Comparison of ENCODE assay signal across 11 mouse cellular contexts in genomic region chr8:70632346-70632892, GRCm38 (mm10). TPM values are rescaled to one million over a fixed set of nuclear protein-coding genes. Genes with fewer than 3 reads are reported as not detected.
A peak's percentile ranks its signal among the peaks of the same experiment; 100 is the strongest.
DNase-seq lines count a peak whose midpoint lies in the region; ATAC-seq and TF ChIP-seq lines count a peak whose summit lies in the region.
"Had no signal": no experiment of that assay in that cellular context is flagged by ENCODE, and none has a peak within 500 bp of the region (broad histone marks: within the 10 kb centered on the region; RNA-seq: fewer than 3 reads in every experiment).

Gene Gdf15 (minus strand): TSS chr8:70632456.

- 0 out of 2 replicates have a peak within 1 kb of the TSS, but pooled peaks have one; percentile 31 for H3K27ac ChIP-seq in forebrain, embryonic 10.5 days
- H3K27ac ChIP-seq in forebrain, embryonic 15.5 days (replicated peaks) = no peak within 1 kb of the TSS
- no peak within 1 kb of the TSS for H3K27ac ChIP-seq in kidney, embryonic 14.5 days (ENCODE audit: low read depth, low read length)
- peak within 1 kb of the TSS; percentile 44; the same call in 1 of the 2 replicates for H3K27ac ChIP-seq in liver, embryonic 14.5 days
- H3K27ac ChIP-seq: left cerebral cortex, adult 2 months had no signal

- WGBS in forebrain, embryonic 10.5 days = 76% methylated on average over 6 of the region's 6 CpGs
- WGBS in forebrain, embryonic 15.5 days = 83% methylated on average over 6 of the region's 6 CpGs
- WGBS in kidney, embryonic 14.5 days = 80% methylated on average over 6 of the region's 6 CpGs
- 59% methylated on average over 6 of the region's 6 CpGs for WGBS in liver, embryonic 14.5 days (ENCODE audit: insufficient replicate concordance)

- H3K36me3 ChIP-seq in forebrain, embryonic 10.5 days (replicated peaks) = no peaks in the 10 kb centered on the region
- H3K36me3 ChIP-seq in forebrain, embryonic 15.5 days = no peaks in the 10 kb centered on the region
- no peaks in the 10 kb centered on the region for H3K36me3 ChIP-seq in kidney, embryonic 14.5 days (ENCODE audit: control insufficient read depth, insufficient read depth, low read length)
- no peaks in the 10 kb centered on the region for H3K36me3 ChIP-seq in liver, embryonic 14.5 days (replicated peaks; ENCODE audit: control insufficient read depth, insufficient read depth, low read depth)

- no peak for ATAC-seq in forebrain, embryonic 15.5 days (replicated peaks)
- no peak for ATAC-seq in kidney, embryonic 14.5 days (ENCODE audit: low FRiP score, low TSS enrichment)
- ATAC-seq in liver, embryonic 14.5 days (ENCODE audit: insufficient read depth) = no peak
- ATAC-seq in inflammation-experienced regulatory T-cells, adult 6 months = no peak
- no peak for ATAC-seq in megakaryocyte progenitor cell, adult 5-6 weeks (replicated peaks; ENCODE audit: poor library complexity)

- H3K9me3 ChIP-seq in forebrain, embryonic 10.5 days = no peaks in the 10 kb centered on the region
- no peaks in the 10 kb centered on the region for H3K9me3 ChIP-seq in forebrain, embryonic 15.5 days
- no peaks in the 10 kb centered on the region for H3K9me3 ChIP-seq in kidney, embryonic 14.5 days (ENCODE audit: control insufficient read depth, low read length)
- no peaks in the 10 kb centered on the region for H3K9me3 ChIP-seq in liver, embryonic 14.5 days (ENCODE audit: control insufficient read depth, low read length)

- no peak for DNase-seq in forebrain, embryonic 10.5 days (ENCODE audit: extremely low spot score, low spot score)
- DNase-seq in kidney, adult 8-10 months = no peak
- peak; percentile 69 for DNase-seq in ZHBTc4 (ENCODE audit: low read depth, low spot score)
- DNase-seq in liver, embryonic 14.5 days (ENCODE audit: low read depth in 3 of 3, low spot score in 3 of 3) = no peak
- DNase-seq: cerebellum, postnatal 36 days; gastrocnemius, postnatal 36 days had no signal

- no peak for TF ChIP-seq CTCF in liver, embryonic 14.5 days (IDR thresholded peaks at IDR 0.05; ENCODE audit: low read depth)

- peak within 1 kb of the TSS; percentile 61 for H3K4me3 ChIP-seq in forebrain, embryonic 10.5 days
- no peak within 1 kb of the TSS for H3K4me3 ChIP-seq in forebrain, embryonic 15.5 days
- H3K4me3 ChIP-seq in kidney, embryonic 14.5 days (ENCODE audit: low read length) = no peak within 1 kb of the TSS
- H3K4me3 ChIP-seq in liver, embryonic 14.5 days (ENCODE audit: insufficient read depth in 1 of 2, low read depth in 2 of 2, low read length in 2 of 2) = peak within 1 kb of the TSS; percentile 39 to 71
- H3K4me3 ChIP-seq: left cerebral cortex, adult 2 months had no signal

- peaks cover 48% of the 10 kb centered on the region for H3K4me1 ChIP-seq in forebrain, embryonic 10.5 days
- H3K4me1 ChIP-seq in forebrain, embryonic 15.5 days = peaks cover 25% of the 10 kb centered on the region
- peaks cover 30% of the 10 kb centered on the region; the same call in 1 of the 2 replicates for H3K4me1 ChIP-seq in kidney, embryonic 14.5 days (ENCODE audit: control insufficient read depth, insufficient read depth, low read length)
- H3K4me1 ChIP-seq in liver, embryonic 14.5 days (replicated peaks; ENCODE audit: control insufficient read depth in 2 of 2, insufficient read depth in 2 of 2, low read length in 1 of 2) = peaks cover 22 to 40% of the 10 kb centered on the region in 2 experiments

- H3K27me3 ChIP-seq in forebrain, embryonic 10.5 days (ENCODE audit: poor library complexity, severe bottlenecking) = peaks cover 39% of the 10 kb centered on the region
- 0 out of 2 replicates have a peak, but pooled peaks cover 6% of the 10 kb centered on the region for H3K27me3 ChIP-seq in forebrain, embryonic 15.5 days
- no peaks in the 10 kb centered on the region for H3K27me3 ChIP-seq in kidney, embryonic 14.5 days (ENCODE audit: control insufficient read depth, insufficient read depth, low read length)
- H3K27me3 ChIP-seq in liver, embryonic 14.5 days (ENCODE audit: control insufficient read depth, insufficient read depth, low read length) = peaks cover 8% of the 10 kb centered on the region

- no peak within 1 kb of the TSS for H3K9ac ChIP-seq in forebrain, embryonic 15.5 days (replicated peaks)
- no peak within 1 kb of the TSS; the same call in 1 of the 2 replicates for H3K9ac ChIP-seq in kidney, embryonic 14.5 days (ENCODE audit: low read depth, low read length)
- H3K9ac ChIP-seq in liver, embryonic 14.5 days (replicated peaks) = peak within 1 kb of the TSS; percentile 54; the same call in 1 of the 2 replicates

- H3K4me2 ChIP-seq in forebrain, embryonic 15.5 days (replicated peaks) = no peak within 1 kb of the TSS
- peak within 1 kb of the TSS; percentile 10; the same call in 1 of the 2 replicates for H3K4me2 ChIP-seq in kidney, embryonic 14.5 days (replicated peaks; ENCODE audit: low read depth, low read length)
- H3K4me2 ChIP-seq in liver, embryonic 14.5 days (ENCODE audit: low read depth) = peak within 1 kb of the TSS; percentile 81

- TF ChIP-seq EP300 in liver, embryonic 14.5 days (IDR thresholded peaks at IDR 0.05; ENCODE audit: low read depth) = no peak

RNA-seq across cellular contexts. Expression of gene Gdf15, which starts in this region (rescaled TPM):
- not detected in 2 replicates for polyA plus RNA-seq in forebrain, embryonic 10.5 days (2016; fragmentation: Nextera tagmentation; extraction: Ambion mirVana)
- polyA plus RNA-seq in forebrain, embryonic 15.5 days (2015; fragmentation: Nextera tagmentation; extraction: Ambion mirVana) = not detected in 2 replicates
- polyA plus RNA-seq in kidney, embryonic 14.5 days (2014; fragmentation: Nextera tagmentation; extraction: Ambion mirVana) = 0.31 and 0.41 TPM in 2 replicates
- 6.3 and 9.0 TPM in 2 replicates for polyA plus RNA-seq in liver, embryonic 14.5 days (2012; rRNA removed)
- polyA plus RNA-seq in liver, embryonic 14.5 days (2014; fragmentation: Nextera tagmentation; extraction: Ambion mirVana) = 1.2 and 2.8 TPM in 2 replicates
- not detected for polyA plus RNA-seq in inflammation-experienced regulatory T-cells, adult 6 months (2017; shearing (Covaris generic))
- total RNA-seq in megakaryocyte progenitor cell, adult 5-6 weeks (2015) = not detected in 2 replicates
- total RNA-seq in megakaryocyte progenitor cell, adult 5-6 weeks (2017) = not detected in 2 replicates
- total RNA-seq: left cerebral cortex, adult 2 months had no signal

Comparison
In these comparisons a context has a peak if more than half of its experiments do, and no peak if none do; other contexts are left out.
1. H3K27ac ChIP-seq: peak in forebrain, embryonic 10.5 days (single experiment) and liver, embryonic 14.5 days (single experiment); none in forebrain, embryonic 15.5 days (single experiment) and kidney, embryonic 14.5 days (single experiment).
2. H3K4me3 ChIP-seq: peak in forebrain, embryonic 10.5 days (single experiment) and liver, embryonic 14.5 days (2 of 2); none in forebrain, embryonic 15.5 days (single experiment) and kidney, embryonic 14.5 days (single experiment).